Mouse (Mus musculus): ENCODE results near the gene Tbx4.

DNA sequence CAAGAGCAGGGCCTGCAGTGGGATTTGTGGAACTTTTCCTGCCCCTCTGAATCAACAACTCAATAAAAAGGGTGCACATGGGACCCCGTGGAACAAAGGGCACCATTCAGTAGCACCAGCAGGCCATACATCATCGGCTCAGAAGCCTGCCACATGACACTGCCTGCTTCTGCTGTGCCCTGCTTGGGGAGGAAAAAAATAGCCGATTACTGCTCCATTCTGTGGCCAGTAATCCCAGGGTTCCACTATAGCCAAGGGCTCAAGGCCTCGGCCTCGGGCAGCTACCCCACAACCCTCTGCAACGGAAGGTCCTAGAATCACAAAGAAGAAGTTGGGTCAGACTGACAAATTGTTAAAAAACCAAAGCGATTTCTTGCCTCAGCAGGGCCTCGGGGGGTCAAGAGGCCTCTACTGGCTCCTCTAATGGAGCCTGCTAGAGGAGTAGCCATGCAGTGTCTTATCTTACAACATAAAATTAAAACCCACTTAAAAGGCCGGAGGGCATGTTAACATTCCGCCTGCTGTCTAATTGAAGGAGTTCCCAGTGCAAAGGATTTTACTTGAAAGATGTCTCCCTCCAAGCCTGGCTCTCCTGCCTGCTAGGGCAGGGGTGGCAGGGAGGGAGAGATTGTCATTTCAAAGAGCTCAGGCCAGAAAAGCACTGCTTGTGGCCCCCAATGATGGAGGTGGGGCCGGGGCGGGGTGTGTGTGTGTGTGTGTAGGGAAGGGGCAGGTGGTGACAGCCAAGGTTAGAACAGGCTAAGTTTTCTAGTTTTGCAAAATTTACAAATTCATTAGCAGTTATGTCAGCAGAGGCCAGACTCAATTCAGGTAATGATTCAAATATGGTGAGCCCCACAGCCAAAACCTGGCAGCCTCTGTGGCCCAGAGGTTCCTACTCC is 31.1 kb downstream of the Tbx4 start:
- TF ChIP-seq POLR2A (IDR thresholded peaks at IDR 0.05; ENCODE audit: borderline replicate concordance, extremely low read depth, low read depth, low read length) (no peak), CTCF (IDR thresholded peaks at IDR 0.05; ENCODE audit: insufficient read depth, low read length) (no peak)
